Mouse (Mus musculus) forebrain, embryonic 16.5 days (tissue): Measurements from ENCODE around the gene Sec1. TPM values are rescaled to one million over a fixed set of nuclear protein-coding genes. Genes with fewer than 3 reads are reported as not detected.

ENCODE experiments used
- ATAC-seq: fragments of 200-750 bp; cut with Nextera tagmentation; 2 replicates; pipeline ENCODE4 v1.8.0; 2017; ENCODE audit warnings: mild to moderate bottlenecking, moderate library complexity
- H3K27ac ChIP-seq: fragments of 300-500 bp; sonication (generic); 2 replicates; pipeline ENCODE4 v1.5.1; 2014; ENCODE audit warnings: low read length, control low read depth
- H3K27me3 ChIP-seq: fragments of 300-500 bp; sonication (generic); replicated peaks from 2 replicates; pipeline ENCODE4 v1.6.1; 2014; ENCODE audit warnings: low read length; ENCODE audit not compliant: control insufficient read depth, insufficient read depth
- H3K36me3 ChIP-seq: fragments of 300-500 bp; sonication (generic); 2 replicates; pipeline ENCODE4 v1.6.1; 2014; ENCODE audit not compliant: control insufficient read depth, insufficient read depth
- H3K4me1 ChIP-seq: fragments of 300-500 bp; sonication (generic); replicated peaks from 2 replicates; pipeline ENCODE4 v1.6.1; 2014; ENCODE audit warnings: low read length; ENCODE audit not compliant: control insufficient read depth, insufficient read depth
- H3K4me2 ChIP-seq: fragments of 300-500 bp; sonication (generic); 2 replicates; pipeline ENCODE4 v1.6.1; 2014; ENCODE audit warnings: mild to moderate bottlenecking, low read length, control low read depth
- H3K4me3 ChIP-seq: fragments of 300-500 bp; sonication (generic); replicated peaks from 2 replicates; pipeline ENCODE4 v1.5.1; 2014; ENCODE audit warnings: mild to moderate bottlenecking, low read length, control low read depth
- H3K9ac ChIP-seq: fragments of 300-500 bp; sonication (generic); replicated peaks from 2 replicates; pipeline ENCODE4 v1.6.1; 2014; ENCODE audit warnings: low read depth, low read length, control low read depth
- H3K9me3 ChIP-seq: fragments of 300-500 bp; sonication (generic); 2 replicates; pipeline ENCODE4 v1.6.1; 2016; ENCODE audit warnings: low read length; ENCODE audit not compliant: control insufficient read depth
- WGBS: fragments of 180-500 bp; shearing (Covaris S2); extraction: QIAGEN DNeasy Blood & Tissue Kit; methylation state at CpG from one replicate; pipeline ENCODE4 v1.1.7; 2014; 5-methylcytosine and 5-hydroxymethylcytosine counted together
- polyA plus RNA-seq: library from polyadenylated mRNA; unstranded; fragments of >200 nt; fragmentation: Nextera tagmentation; extraction: Ambion mirVana; gene quantifications from 2 replicates; pipeline ENCODE4 v1.2.1, GENCODE M21; 2015

The Sec1 gene
- 0.10 and 0.25 TPM in 2 replicates for polyA plus RNA-seq

GRCm38 (mm10) chr7:45693921-45694591 lies at the start of gene Sec1:
Gene Sec1, minus strand, starts transcription at chr7:45694402.
- peaks cover 8% of the 10 kb centered on the region; the same call in 1 of the 2 replicates for H3K27me3 ChIP-seq
- no peaks in the 10 kb centered on the region for H3K36me3 ChIP-seq
- H3K9ac ChIP-seq: no peak within 1 kb of the TSS
- H3K4me1 ChIP-seq: peaks cover under 1% of the 10 kb centered on the region; the same call in 1 of the 2 replicates
- H3K9me3 ChIP-seq: no peaks in the 10 kb centered on the region
- no peak within 1 kb of the TSS for H3K27ac ChIP-seq
- ATAC-seq: no peak
- no peak within 1 kb of the TSS for H3K4me2 ChIP-seq
- no peak within 1 kb of the TSS for H3K4me3 ChIP-seq
- 93% methylated on average over 50 of the region's 50 CpGs for WGBS

- H3K4me3 ChIP-seq: peak overlapping the region; percentile 17
- H3K9ac ChIP-seq: no peak overlapping the region
- ATAC-seq: no peak
- 31% methylated on average over 19 of the region's 19 CpGs for WGBS
- H3K27me3 ChIP-seq: no peaks in the 10 kb centered on the region
- H3K4me2 ChIP-seq: peak overlapping the region; percentile 37
- H3K27ac ChIP-seq: no peak overlapping the region
- H3K36me3 ChIP-seq: no peaks in the 10 kb centered on the region
- H3K4me1 ChIP-seq: peaks cover 2% of the 10 kb centered on the region; the same call in 1 of the 2 replicates
- H3K9me3 ChIP-seq: no peaks in the 10 kb centered on the region
These were observed 48.1 kb upstream of the Sec1 start for GRCm38 (mm10) chr7:45742338-45742737.

- H3K9ac ChIP-seq: no peak overlapping the region
- peak overlapping the region; percentile 17 for H3K4me3 ChIP-seq
These were observed 47.6 kb upstream of the Sec1 start for GRCm38 (mm10) chr7:45741777-45742176.

GRCm38 (mm10) chr7:45741308-45741707 lies 47.1 kb upstream of the Sec1 start:
- H3K4me3 ChIP-seq: no peak overlapping the region
- 86% methylated on average over 12 of the region's 12 CpGs for WGBS

More at GRCm38 (mm10) chr7:45741777-45742176, 47.6 kb upstream of the Sec1 start:
- Histone ChIP-seq H3K27me3 (no peaks in the 10 kb centered on the region), H3K4me1 (peaks cover 2% of the 10 kb centered on the region; the same call in 1 of the 2 replicates), H3K9me3 (no peaks in the 10 kb centered on the region), H3K27ac (no peak overlapping the region), H3K36me3 (no peaks in the 10 kb centered on the region), H3K4me2 (peak overlapping the region; percentile 37)
- WGBS: 30% methylated on average over 11 of the region's 11 CpGs
- peak; percentile 37; the same call in 1 of the 2 replicates for ATAC-seq

GRCm38 (mm10) chr7:45739820-45740219 lies 45.6 kb upstream of the Sec1 start:
- Histone ChIP-seq H3K9me3 (no peaks in the 10 kb centered on the region), H3K27ac (no peak overlapping the region), H3K4me1 (peaks cover 2% of the 10 kb centered on the region; the same call in 1 of the 2 replicates), H3K9ac (no peak overlapping the region), H3K36me3 (no peaks in the 10 kb centered on the region), H3K4me2 (no peak overlapping the region), H3K27me3 (no peaks in the 10 kb centered on the region), H3K4me3 (no peak overlapping the region)
- 0 out of 2 replicates have a peak, but pooled peaks have one; percentile 3 for ATAC-seq
- WGBS: 76% methylated on average over 10 of the region's 10 CpGs

More at GRCm38 (mm10) chr7:45741308-45741707, 47.1 kb upstream of the Sec1 start:
- H3K9me3 ChIP-seq: no peaks in the 10 kb centered on the region
- H3K4me1 ChIP-seq: peaks cover 2% of the 10 kb centered on the region; the same call in 1 of the 2 replicates
- no peak overlapping the region for H3K27ac ChIP-seq
- H3K9ac ChIP-seq: no peak overlapping the region
- ATAC-seq: no peak
- H3K27me3 ChIP-seq: no peaks in the 10 kb centered on the region
- H3K36me3 ChIP-seq: no peaks in the 10 kb centered on the region
- H3K4me2 ChIP-seq: no peak overlapping the region

GRCm38 (mm10) chr7:45739162-45739763 lies 45.1 kb upstream of the Sec1 start:
- H3K9ac ChIP-seq: no peak overlapping the region
- 6% methylated on average over 9 of the region's 9 CpGs for WGBS
- no peaks in the 10 kb centered on the region for H3K36me3 ChIP-seq
- H3K4me1 ChIP-seq: peaks cover 2% of the 10 kb centered on the region; the same call in 1 of the 2 replicates
- H3K27ac ChIP-seq: no peak overlapping the region
- no peak overlapping the region for H3K4me2 ChIP-seq
- peak; percentile 93 for ATAC-seq
- H3K4me3 ChIP-seq: no peak overlapping the region
- no peaks in the 10 kb centered on the region for H3K9me3 ChIP-seq
- no peaks in the 10 kb centered on the region for H3K27me3 ChIP-seq

GRCm38 (mm10) chr7:45733477-45733876 lies 39.3 kb upstream of the Sec1 start:
- H3K9me3 ChIP-seq: no peaks in the 10 kb centered on the region
- no peak overlapping the region for H3K27ac ChIP-seq
- H3K27me3 ChIP-seq: no peaks in the 10 kb centered on the region
- H3K4me1 ChIP-seq: no peaks in the 10 kb centered on the region
- ATAC-seq: no peak
- H3K4me2 ChIP-seq: no peak overlapping the region
- no peak overlapping the region for H3K4me3 ChIP-seq
- no peaks in the 10 kb centered on the region for H3K36me3 ChIP-seq
- H3K9ac ChIP-seq: no peak overlapping the region
- WGBS: 86% methylated on average over 5 of the region's 5 CpGs

GRCm38 (mm10) chr7:45730727-45731431 lies 36.7 kb upstream of the Sec1 start:
- ATAC-seq: no peak
- no peak overlapping the region for H3K9ac ChIP-seq

GRCm38 (mm10) chr7:45727625-45728024 lies 33.4 kb upstream of the Sec1 start:
- Histone ChIP-seq H3K4me3 (no peak overlapping the region), H3K9ac (no peak overlapping the region), H3K27ac (no peak overlapping the region), H3K4me1 (no peaks in the 10 kb centered on the region), H3K9me3 (no peaks in the 10 kb centered on the region), H3K4me2 (no peak overlapping the region), H3K27me3 (no peaks in the 10 kb centered on the region), H3K36me3 (peaks cover 13% of the 10 kb centered on the region)
- WGBS: 87% methylated on average over 3 of the region's 3 CpGs
- ATAC-seq: no peak

More at GRCm38 (mm10) chr7:45730727-45731431, 36.7 kb upstream of the Sec1 start:
- no peak overlapping the region for H3K4me2 ChIP-seq
- H3K36me3 ChIP-seq: no peaks in the 10 kb centered on the region
- 17% methylated on average over 16 of the region's 16 CpGs for WGBS
- no peaks in the 10 kb centered on the region for H3K27me3 ChIP-seq
- no peaks in the 10 kb centered on the region for H3K9me3 ChIP-seq
- no peak overlapping the region for H3K4me3 ChIP-seq
- no peak overlapping the region for H3K27ac ChIP-seq
- H3K4me1 ChIP-seq: no peaks in the 10 kb centered on the region
